Mouse (Mus musculus) embryonic facial prominence, embryonic 11.5 days (tissue): ENCODE data around the gene Kcnq5. TPM values are rescaled to one million over a fixed set of nuclear protein-coding genes. Genes with fewer than 3 reads are reported as not detected.
"Not testable (repeated sequence)": the region's sequence is repeated elsewhere in the genome, so short reads cannot be mapped to it uniquely, and the experiment has no call there.

Source experiments
- ATAC-seq: fragments of 200-750 bp; cut with Nextera tagmentation; replicated peaks from 2 replicates; pipeline ENCODE4 v1.8.0; 2017; ENCODE audit warnings: low read depth; ENCODE audit not compliant: insufficient number of reproducible peaks, low FRiP score, low TSS enrichment
- DNase-seq: peaks from one replicate; pipeline ENCODE4 v3.0.0-alpha.2; 2015; ENCODE audit warnings: low spot score
- H3K27ac ChIP-seq: fragments of 300-500 bp; sonication (generic); replicated peaks from 2 replicates; pipeline ENCODE4 v1.5.1; 2014; ENCODE audit warnings: mild to moderate bottlenecking, low read depth, low read length, control low read depth
- H3K27me3 ChIP-seq: fragments of 300-500 bp; sonication (generic); 2 replicates; pipeline ENCODE4 v1.6.1; 2014; ENCODE audit warnings: mild to moderate bottlenecking, low read length, moderate library complexity, mixed read lengths; ENCODE audit not compliant: control insufficient read depth, insufficient read depth
- H3K36me3 ChIP-seq: fragments of 300-500 bp; sonication (generic); replicated peaks from 2 replicates; pipeline ENCODE4 v1.6.1; 2014; ENCODE audit warnings: low read depth, mild to moderate bottlenecking, low read length, moderate library complexity, mixed read lengths; ENCODE audit not compliant: control insufficient read depth, insufficient read depth
- H3K4me1 ChIP-seq: fragments of 300-500 bp; sonication (generic); 2 replicates; pipeline ENCODE4 v1.6.1; 2014; ENCODE audit warnings: low read length, mixed read lengths; ENCODE audit not compliant: control insufficient read depth, insufficient read depth
- H3K4me2 ChIP-seq: fragments of 300-500 bp; sonication (generic); 2 replicates; pipeline ENCODE4 v1.6.1; 2014; ENCODE audit warnings: low read depth, mild to moderate bottlenecking, control low read depth, low read length, moderate library complexity
- H3K4me3 ChIP-seq: fragments of 300-500 bp; sonication (generic); 2 replicates; pipeline ENCODE4 v1.5.1; 2014; ENCODE audit warnings: low read depth, low read length, control low read depth
- H3K9ac ChIP-seq: fragments of 300-500 bp; sonication (generic); replicated peaks from 2 replicates; pipeline ENCODE4 v1.6.1; 2014; ENCODE audit warnings: mild to moderate bottlenecking, control low read depth, low read length
- H3K9me3 ChIP-seq: fragments of 300-500 bp; sonication (generic); replicated peaks from 2 replicates; pipeline ENCODE4 v1.6.1; 2016; ENCODE audit warnings: mild to moderate bottlenecking, low read length, inconsistent platforms, mixed read lengths; ENCODE audit not compliant: control insufficient read depth
- WGBS: fragments of 180-500 bp; shearing (Covaris S2); extraction: QIAGEN DNeasy Blood & Tissue Kit; methylation state at CpG from one replicate; pipeline ENCODE4 v1.1.7; 2014; 5-methylcytosine and 5-hydroxymethylcytosine counted together
- polyA plus RNA-seq: library from polyadenylated mRNA; unstranded; fragments of >200 nt; fragmentation: Nextera tagmentation; extraction: Ambion mirVana; gene quantifications from 2 replicates; pipeline ENCODE4 v1.2.1, GENCODE M21; 2014

Gene Kcnq5
- polyA plus RNA-seq, 1 experiment from 2014 or later: 1.1 TPM

GRCm38 (mm10) chr1:21773931-21774330, 187.8 kb downstream of the Kcnq5 start:
- DNase-seq (no peak), ATAC-seq (no peak)
- H3K27ac ChIP-seq: no peak overlapping the region
- H3K4me1 ChIP-seq: no peaks in the 10 kb centered on the region
- H3K27me3 ChIP-seq: no peaks in the 10 kb centered on the region
- no peak overlapping the region for H3K4me3 ChIP-seq
- no peaks in the 10 kb centered on the region for H3K36me3 ChIP-seq
- no peak overlapping the region for H3K9ac ChIP-seq
- no peak overlapping the region for H3K4me2 ChIP-seq
- no peaks in the 10 kb centered on the region for H3K9me3 ChIP-seq
- 85% methylated on average over 5 of the region's 5 CpGs for WGBS

GRCm38 (mm10) chr1:21770494-21770893, 191.2 kb downstream of the Kcnq5 start:
- Histone ChIP-seq H3K27me3 (no peaks in the 10 kb centered on the region), H3K9me3 (no peaks in the 10 kb centered on the region), H3K4me3 (no peak overlapping the region), H3K36me3 (no peaks in the 10 kb centered on the region), H3K27ac (no peak overlapping the region), H3K9ac (no peak overlapping the region), H3K4me2 (no peak overlapping the region), H3K4me1 (no peaks in the 10 kb centered on the region)
- ATAC-seq (no peak), DNase-seq (no peak)
- 82% methylated on average over 1 of the region's 1 CpGs for WGBS

GRCm38 (mm10) chr1:21749297-21749696, 212.4 kb downstream of the Kcnq5 start:
- Histone ChIP-seq H3K4me1 (no peaks in the 10 kb centered on the region), H3K27ac (no peak overlapping the region), H3K4me3 (no peak overlapping the region), H3K9me3 (no peaks in the 10 kb centered on the region), H3K27me3 (no peaks in the 10 kb centered on the region), H3K36me3 (no peaks in the 10 kb centered on the region), H3K4me2 (no peak overlapping the region), H3K9ac (no peak overlapping the region)
- no peak for ATAC-seq
- no peak for DNase-seq
- 85% methylated on average over 1 of the region's 1 CpGs for WGBS

GRCm38 (mm10) chr1:21729131-21729530, 232.6 kb downstream of the Kcnq5 start:
- 80% methylated on average over 1 of the region's 1 CpGs for WGBS
- Histone ChIP-seq H3K4me1 (no peaks in the 10 kb centered on the region), H3K36me3 (no peaks in the 10 kb centered on the region), H3K27me3 (no peaks in the 10 kb centered on the region), H3K4me2 (no peak overlapping the region), H3K9ac (no peak overlapping the region), H3K4me3 (no peak overlapping the region), H3K9me3 (no peaks in the 10 kb centered on the region), H3K27ac (no peak overlapping the region)
- no peak for ATAC-seq
- no peak for DNase-seq

- H3K36me3 ChIP-seq, H3K4me3 ChIP-seq, DNase-seq, H3K27me3 ChIP-seq, H3K9me3 ChIP-seq, H3K27ac ChIP-seq, H3K9ac ChIP-seq, H3K4me2 ChIP-seq, H3K4me1 ChIP-seq, ATAC-seq: not testable (repeated sequence)
- 90% methylated on average over 2 of the region's 2 CpGs for WGBS
Measured at GRCm38 (mm10) chr1:21723231-21723630, 238.5 kb downstream of the Kcnq5 start.

GRCm38 (mm10) chr1:21721246-21721645, 240.5 kb downstream of the Kcnq5 start:
- Histone ChIP-seq H3K9ac (no peak overlapping the region), H3K4me1 (no peaks in the 10 kb centered on the region), H3K4me2 (no peak overlapping the region), H3K27ac (no peak overlapping the region), H3K27me3 (no peaks in the 10 kb centered on the region), H3K9me3 (no peaks in the 10 kb centered on the region), H3K4me3 (no peak overlapping the region), H3K36me3 (no peaks in the 10 kb centered on the region)
- ATAC-seq (no peak), DNase-seq (no peak)

- Histone ChIP-seq H3K27me3 (no peaks in the 10 kb centered on the region), H3K36me3 (no peaks in the 10 kb centered on the region), H3K4me2 (no peak overlapping the region), H3K9ac (no peak overlapping the region), H3K27ac (no peak overlapping the region), H3K9me3 (no peaks in the 10 kb centered on the region), H3K4me3 (no peak overlapping the region), H3K4me1 (no peaks in the 10 kb centered on the region)
- ATAC-seq (no peak), DNase-seq (no peak)
- WGBS: 81% methylated on average over 3 of the region's 3 CpGs
Measured at GRCm38 (mm10) chr1:21714816-21715215, 246.9 kb downstream of the Kcnq5 start.

- 64% methylated on average over 2 of the region's 2 CpGs for WGBS
Measured at GRCm38 (mm10) chr1:21712711-21713110, 249.0 kb downstream of the Kcnq5 start.

More at GRCm38 (mm10) chr1:21712711-21713110, 249.0 kb downstream of the Kcnq5 start:
- no peak overlapping the region for H3K27ac ChIP-seq
- H3K9ac ChIP-seq: no peak overlapping the region
- no peak overlapping the region for H3K4me3 ChIP-seq
- ATAC-seq (no peak), DNase-seq (peak; percentile 3)
- H3K4me1 ChIP-seq: no peaks in the 10 kb centered on the region
- no peak overlapping the region for H3K4me2 ChIP-seq
- H3K9me3 ChIP-seq: no peaks in the 10 kb centered on the region
- no peaks in the 10 kb centered on the region for H3K27me3 ChIP-seq
- no peaks in the 10 kb centered on the region for H3K36me3 ChIP-seq
